Mouse (Mus musculus) splenic B cell, adult 2 months (primary cell): ENCODE measurements around the gene 1190005I06Rik.

Experiments used
- DNase-seq: peaks from one replicate; pipeline ENCODE4 v3.0.0-alpha.2; 2011; ENCODE audit warnings: low read depth, low spot score
- H3K27me3 ChIP-seq: 2 replicates; pipeline ENCODE4 v1.6.1; 2012; ENCODE audit warnings: mild to moderate bottlenecking, low read length, moderate library complexity, mixed read lengths; ENCODE audit not compliant: control insufficient read depth, poor library complexity, insufficient read depth, severe bottlenecking
- H3K36me3 ChIP-seq: 2 replicates; pipeline ENCODE4 v1.6.1; 2012; ENCODE audit warnings: mild to moderate bottlenecking, low read length, moderate library complexity, mixed read lengths; ENCODE audit not compliant: control insufficient read depth, poor library complexity, insufficient read depth, severe bottlenecking

Gene 1190005I06Rik

GRCm38 (mm10) chr8:120588908-120589771, 58.3 kb downstream of the 1190005I06Rik start, which contains the start of gene Gins2:
Gins2 (minus strand) TSS chr8:120589304.
- peak; percentile 98 for DNase-seq
- H3K36me3 ChIP-seq, result no peaks in the 10 kb centered on the region

GRCm38 (mm10) chr8:120585521-120585920, 61.9 kb downstream of the 1190005I06Rik start:
- DNase-seq, result no peak
- Histone ChIP-seq H3K27me3 (no peaks in the 10 kb centered on the region), H3K36me3 (no peaks in the 10 kb centered on the region)

More at GRCm38 (mm10) chr8:120588908-120589771, 58.3 kb downstream of the 1190005I06Rik start, which contains the start of gene Gins2:
- H3K27me3 ChIP-seq, result no peaks in the 10 kb centered on the region

GRCm38 (mm10) chr8:120581811-120582210, 65.6 kb downstream of the 1190005I06Rik start:
- no peak for DNase-seq
- no peaks in the 10 kb centered on the region for H3K27me3 ChIP-seq
- peaks cover 19% of the 10 kb centered on the region for H3K36me3 ChIP-seq

DNA sequence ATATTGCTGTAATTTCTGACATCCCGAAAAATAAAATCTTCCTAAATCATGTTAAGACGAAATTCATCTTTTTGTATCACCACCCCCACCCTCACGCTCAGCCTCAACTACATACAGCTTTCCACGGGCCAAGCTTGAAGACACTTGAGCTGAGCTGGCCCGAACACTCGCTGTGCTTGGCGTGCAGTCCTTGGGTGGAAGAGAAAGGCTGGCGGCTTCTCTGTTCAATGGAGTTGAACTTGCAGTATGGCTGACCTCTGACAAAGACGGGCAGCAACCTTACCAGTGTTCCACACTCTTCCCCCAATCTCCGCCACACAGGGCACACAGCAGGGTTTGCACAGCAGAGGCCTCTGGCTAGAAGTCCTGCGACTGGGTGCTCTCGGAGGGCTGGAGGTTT, 66.1 kb downstream of the 1190005I06Rik start:
- DNase-seq, result no peak
- H3K36me3 ChIP-seq, result peaks cover 24% of the 10 kb centered on the region
- no peaks in the 10 kb centered on the region for H3K27me3 ChIP-seq

- DNase-seq, result no peak
- H3K27me3 ChIP-seq, result no peaks in the 10 kb centered on the region
- peaks cover 32% of the 10 kb centered on the region for H3K36me3 ChIP-seq
Measured at GRCm38 (mm10) chr8:120580336-120581000, 67.0 kb downstream of the 1190005I06Rik start.

- Histone ChIP-seq H3K36me3 (peaks cover 49% of the 10 kb centered on the region), H3K27me3 (no peaks in the 10 kb centered on the region)
- no peak for DNase-seq
Measured at GRCm38 (mm10) chr8:120577821-120578220, 69.6 kb downstream of the 1190005I06Rik start.

DNA sequence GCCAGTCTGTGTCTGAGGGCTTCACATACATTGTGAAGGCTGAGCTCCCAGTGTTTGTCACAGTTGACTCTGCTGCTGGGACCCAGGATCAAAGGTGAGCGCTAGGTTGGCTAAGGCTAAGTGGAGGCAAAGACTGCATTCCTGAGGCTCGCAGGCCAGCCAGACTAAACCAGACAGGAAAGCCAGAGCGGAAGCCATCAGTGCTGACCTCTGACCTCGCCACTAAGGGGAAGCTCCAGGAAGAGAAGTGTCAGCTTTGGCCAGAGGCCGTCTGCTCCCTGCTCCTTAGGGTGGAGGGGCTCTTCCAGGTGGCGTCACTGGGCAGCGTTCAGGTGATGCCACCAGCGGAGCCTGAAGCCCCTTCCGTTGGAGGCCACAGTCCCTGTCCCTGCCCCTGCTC, 71.6 kb downstream of the 1190005I06Rik start:
- Histone ChIP-seq H3K27me3 (no peaks in the 10 kb centered on the region), H3K36me3 (peaks cover 53% of the 10 kb centered on the region)
- DNase-seq, result no peak

GRCm38 (mm10) chr8:120574941-120575340, 72.5 kb downstream of the 1190005I06Rik start:
- Histone ChIP-seq H3K27me3 (no peaks in the 10 kb centered on the region), H3K36me3 (peaks cover 53% of the 10 kb centered on the region)
- DNase-seq, result no peak

DNA sequence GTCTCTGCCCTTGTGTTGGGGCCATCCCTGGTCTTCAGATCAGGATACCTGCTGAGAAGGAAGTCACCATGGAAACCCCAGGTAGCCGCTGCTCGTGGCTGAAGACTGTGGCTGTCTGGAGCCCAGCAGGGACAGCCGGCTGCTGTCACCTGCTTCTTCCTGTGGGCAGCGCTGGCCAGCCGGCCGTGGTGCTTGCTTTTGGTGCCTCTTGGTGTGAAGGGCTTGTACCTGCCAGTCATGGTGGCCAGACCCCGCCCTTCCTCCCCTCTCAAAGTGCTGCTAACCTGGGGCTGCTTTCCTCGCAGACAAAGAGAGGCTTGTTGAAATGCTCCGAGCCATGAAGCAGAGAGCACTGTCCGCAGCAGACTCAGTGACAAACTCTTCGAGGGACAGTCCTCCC, 73.6 kb downstream of the 1190005I06Rik start:
- H3K36me3 ChIP-seq, result peaks cover 49% of the 10 kb centered on the region
- no peak for DNase-seq

DNA sequence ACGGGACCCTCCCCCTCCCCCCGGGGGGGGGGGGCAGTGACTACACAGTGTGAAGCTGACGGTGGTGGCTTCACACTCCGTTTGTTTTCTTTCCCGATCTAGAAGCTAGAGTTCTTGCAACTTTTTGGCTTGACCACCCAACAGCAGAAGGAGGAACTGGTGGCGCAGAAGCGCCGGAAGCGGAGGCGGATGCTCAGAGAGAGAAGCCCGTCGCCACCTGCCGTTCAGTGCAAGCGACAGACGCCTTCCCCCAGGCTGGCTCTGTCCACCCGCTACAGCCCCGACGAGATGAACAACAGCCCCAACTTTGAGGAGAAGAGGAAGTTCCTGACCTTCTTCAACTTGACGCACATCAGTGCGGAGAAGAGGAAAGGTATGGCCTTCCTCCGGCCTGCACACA, 74.9 kb downstream of the 1190005I06Rik start:
- peak; percentile 87 for DNase-seq
- peaks cover 47% of the 10 kb centered on the region for H3K36me3 ChIP-seq
- H3K27me3 ChIP-seq, result no peaks in the 10 kb centered on the region

More for the DNA sequence above, 73.6 kb downstream of the 1190005I06Rik start:
- no peaks in the 10 kb centered on the region for H3K27me3 ChIP-seq

GRCm38 (mm10) chr8:120571561-120571960, 75.9 kb downstream of the 1190005I06Rik start:
- Histone ChIP-seq H3K27me3 (no peaks in the 10 kb centered on the region), H3K36me3 (peaks cover 45% of the 10 kb centered on the region)
- DNase-seq, result peak; percentile 59

DNA sequence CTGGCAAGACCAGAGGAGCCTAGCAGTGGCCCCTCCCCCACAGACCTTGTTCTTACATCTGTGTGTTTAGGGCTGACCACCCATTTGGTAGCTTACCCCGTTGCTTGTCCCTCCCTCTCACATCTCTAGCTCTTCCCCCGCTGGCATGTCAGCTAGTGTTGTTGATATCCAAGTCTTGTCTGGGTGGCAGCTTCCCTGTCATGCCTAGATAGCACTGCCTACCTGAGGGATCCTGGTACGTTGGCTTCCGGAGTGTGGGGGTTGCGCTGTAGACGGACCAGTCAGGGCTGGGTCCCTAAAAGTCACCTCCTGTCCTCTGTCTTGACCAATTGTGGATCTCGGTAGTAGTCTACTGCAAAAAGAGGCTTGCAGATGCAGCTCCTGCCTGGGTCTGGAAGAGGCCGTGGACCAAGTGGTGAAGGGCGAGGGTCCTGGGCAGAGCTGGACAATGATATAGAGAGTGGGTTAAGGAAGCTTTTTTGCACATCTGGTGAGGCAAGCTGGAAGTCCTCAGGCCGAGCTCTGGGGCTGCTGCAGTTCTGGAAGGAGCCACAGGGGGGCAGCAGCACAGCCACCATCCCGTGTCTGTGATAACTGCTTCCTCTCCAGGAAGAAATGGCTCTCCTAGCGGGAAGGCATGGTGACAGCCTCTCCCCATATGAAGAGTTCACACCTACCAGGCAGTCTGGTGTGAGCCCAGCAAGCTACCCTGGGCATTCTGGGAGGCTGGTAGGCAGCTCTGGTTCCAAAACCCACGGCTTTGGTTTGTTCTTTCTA, 77.3 kb downstream of the 1190005I06Rik start:
- H3K27me3 ChIP-seq, result no peaks in the 10 kb centered on the region
- DNase-seq, result peak; percentile 78
- peaks cover 35% of the 10 kb centered on the region for H3K36me3 ChIP-seq

DNA sequence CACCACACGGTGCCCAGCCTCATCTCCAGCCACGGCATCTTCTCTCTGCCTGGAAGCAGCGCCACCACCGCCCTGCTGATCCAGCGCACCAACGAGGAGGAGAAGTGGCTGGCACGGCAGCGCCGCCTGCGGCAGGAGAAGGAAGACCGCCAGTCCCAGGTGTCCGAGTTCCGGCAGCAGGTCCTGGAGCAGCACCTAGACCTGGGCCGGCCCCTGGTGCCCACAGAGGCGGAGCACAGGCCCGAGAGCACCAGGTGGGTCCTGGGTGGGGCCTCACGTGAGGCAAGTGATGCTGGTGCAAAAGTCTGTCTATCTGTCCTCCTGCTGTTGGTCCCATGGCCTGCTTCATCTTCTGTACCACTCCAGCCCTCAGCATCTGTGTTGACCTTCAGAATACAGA, 78.3 kb downstream of the 1190005I06Rik start:
- Histone ChIP-seq H3K27me3 (no peaks in the 10 kb centered on the region), H3K36me3 (peaks cover 26% of the 10 kb centered on the region)
- no peak for DNase-seq

DNA sequence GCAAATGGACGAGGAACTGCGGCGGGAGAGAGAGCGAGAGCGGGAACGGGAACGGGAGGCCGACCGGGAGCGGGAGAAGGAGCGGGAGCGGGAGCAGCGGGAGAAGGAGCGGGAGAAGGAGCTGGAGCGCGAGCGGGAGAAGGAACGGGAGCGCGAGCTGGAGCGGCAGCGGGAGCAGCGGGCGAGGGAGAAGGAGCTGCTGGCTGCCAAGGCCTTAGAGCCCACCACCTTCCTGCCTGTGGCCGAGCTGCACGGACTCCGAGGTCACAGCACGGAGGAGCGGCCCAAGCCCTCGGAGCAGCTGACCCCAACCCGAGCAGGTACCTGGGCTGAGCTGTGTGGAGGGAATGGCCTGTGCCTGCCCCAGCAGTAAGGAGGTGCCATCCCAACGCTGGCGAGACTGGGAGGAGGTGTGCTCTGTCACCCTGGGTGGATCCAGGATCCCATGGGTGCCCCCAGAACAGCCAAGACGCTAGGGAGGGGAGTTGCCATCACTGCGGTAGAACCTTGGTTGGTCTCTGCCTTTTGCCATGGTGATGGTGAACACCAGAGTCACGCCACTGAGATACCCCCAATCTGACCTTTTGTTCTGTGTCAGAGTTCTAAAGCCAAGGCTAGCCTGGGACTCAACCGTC, 79.2 kb downstream of the 1190005I06Rik start:
- DNase-seq, result no peak
- Histone ChIP-seq H3K36me3 (peaks cover 20% of the 10 kb centered on the region), H3K27me3 (no peaks in the 10 kb centered on the region)
